Mouse (Mus musculus) spleen, postnatal 36 days (tissue): ENCODE data around the gene Car9.
A peak's percentile ranks its signal among the peaks of the same experiment; 100 is the strongest.

ENCODE experiments used
- DNase-seq, 2 experiments: peaks; one replicate each; pipeline ENCODE4 v3.0.0; 2022; ENCODE audit warnings: low spot score in 2 of 2, mixed read lengths in 1 of 2

Car9 gene

DNA sequence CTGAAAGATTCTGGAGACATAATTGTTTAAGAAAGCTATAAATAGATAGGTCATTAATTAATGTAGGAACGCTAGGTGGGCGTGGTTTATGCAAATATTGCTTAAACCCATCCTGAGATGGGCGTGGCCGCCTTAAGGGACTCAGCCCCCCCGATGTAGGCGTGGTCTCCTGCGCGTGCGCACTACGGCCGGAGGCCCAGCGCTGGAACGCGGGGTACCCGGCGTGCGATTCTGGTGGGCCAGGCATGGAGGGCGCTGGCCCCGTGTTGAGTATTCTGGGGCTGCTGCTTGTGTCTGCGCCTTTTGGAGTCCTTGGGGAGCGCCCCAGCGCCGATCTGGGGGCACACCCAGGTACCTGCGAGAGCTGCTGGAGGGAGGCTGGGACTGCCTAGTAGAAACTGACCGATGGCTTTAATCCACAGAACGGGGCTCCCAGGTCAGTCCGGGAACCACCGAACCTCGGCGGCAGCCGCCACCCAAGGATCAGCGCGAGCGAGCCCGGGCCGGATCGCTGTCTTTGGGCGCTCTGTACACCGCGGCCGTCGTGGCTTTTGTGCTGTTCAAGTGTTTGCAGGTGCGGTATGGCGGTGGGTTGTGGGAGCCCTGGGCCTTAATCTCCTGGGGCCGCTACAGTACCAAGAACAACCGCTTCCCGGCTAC lies 13.4 kb upstream of the Car9 start:
- DNase-seq, result peak; percentile 94 to 96

DNA sequence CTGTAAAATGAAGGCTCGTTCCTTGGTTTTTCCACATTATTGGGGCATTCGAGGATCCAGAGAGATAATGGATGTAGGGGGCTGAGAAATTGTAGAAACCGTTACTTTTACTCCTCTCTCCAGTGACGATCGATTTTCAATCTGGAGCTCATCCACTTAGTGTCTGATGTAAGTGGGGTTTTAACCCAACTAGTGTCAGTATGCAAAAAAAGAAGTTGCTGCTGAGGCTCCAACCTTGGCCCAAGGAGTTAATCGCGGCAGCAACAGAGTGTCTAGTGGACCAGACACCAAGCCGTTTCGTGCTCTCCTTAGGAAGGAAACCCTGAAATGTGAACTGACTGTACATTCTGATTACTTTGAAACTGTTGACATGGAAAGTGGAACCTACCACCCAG lies 12.9 kb upstream of the Car9 start:
- DNase-seq, result no peak

DNA sequence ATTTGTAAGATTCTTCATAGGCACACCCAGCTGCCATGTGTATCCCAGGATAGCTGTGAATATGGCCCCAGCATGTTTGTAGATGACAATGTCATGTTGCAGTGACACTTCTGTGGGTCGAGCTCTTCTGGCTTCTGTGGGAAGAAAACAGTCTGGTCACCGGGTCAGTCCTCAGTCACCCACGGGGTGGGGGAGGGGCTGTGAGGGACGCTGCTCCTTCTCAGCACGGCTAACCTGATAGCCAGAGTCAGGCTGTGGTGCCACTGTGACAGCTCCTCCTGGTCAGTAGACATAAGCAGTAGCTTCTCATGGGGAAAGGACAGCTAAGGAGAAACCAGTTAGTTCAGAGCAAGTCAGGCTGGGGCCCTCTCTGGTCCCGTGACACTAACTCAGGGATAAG lies 10.2 kb upstream of the Car9 start:
- no peak for DNase-seq

DNA sequence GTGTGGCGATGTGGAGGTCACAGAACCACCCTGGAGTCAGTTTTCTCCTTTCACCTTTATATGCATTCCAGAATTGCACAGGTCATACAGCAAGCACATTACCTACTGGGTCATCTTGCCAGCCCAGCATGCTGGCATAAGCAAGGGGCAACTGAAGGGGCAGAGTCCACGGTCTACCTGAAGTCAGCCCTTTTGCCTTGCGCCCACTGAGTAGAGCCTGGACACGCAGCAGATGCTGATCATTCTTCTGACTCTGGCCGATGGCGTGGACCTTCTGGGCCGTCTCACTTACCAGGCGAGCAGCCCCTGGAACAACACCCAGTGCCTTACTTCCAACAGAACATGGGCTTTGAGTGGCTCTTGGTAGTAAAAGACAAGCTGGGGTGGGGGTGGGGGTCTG lies 9.4 kb upstream of the Car9 start:
- DNase-seq, result no peak

DNA sequence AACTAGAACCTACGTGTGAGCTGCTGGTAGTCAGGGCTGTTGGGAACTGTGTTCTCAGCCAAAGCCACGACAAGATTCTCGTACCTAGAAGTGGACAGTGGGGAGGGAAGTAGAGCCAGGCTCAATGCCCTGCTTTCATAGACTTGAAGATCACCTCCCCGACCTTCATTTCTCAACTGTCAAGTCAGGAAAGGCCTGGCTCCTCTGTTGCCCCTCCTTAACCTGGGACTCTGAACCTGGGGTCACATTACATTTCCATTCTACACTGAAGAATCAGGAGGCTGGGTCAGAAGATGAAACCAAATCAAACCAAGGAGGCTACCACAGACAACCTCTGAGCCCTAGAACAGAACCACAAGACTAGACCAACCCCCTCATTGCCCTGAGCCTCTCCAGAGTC lies 8.8 kb upstream of the Car9 start:
- no peak for DNase-seq

DNA sequence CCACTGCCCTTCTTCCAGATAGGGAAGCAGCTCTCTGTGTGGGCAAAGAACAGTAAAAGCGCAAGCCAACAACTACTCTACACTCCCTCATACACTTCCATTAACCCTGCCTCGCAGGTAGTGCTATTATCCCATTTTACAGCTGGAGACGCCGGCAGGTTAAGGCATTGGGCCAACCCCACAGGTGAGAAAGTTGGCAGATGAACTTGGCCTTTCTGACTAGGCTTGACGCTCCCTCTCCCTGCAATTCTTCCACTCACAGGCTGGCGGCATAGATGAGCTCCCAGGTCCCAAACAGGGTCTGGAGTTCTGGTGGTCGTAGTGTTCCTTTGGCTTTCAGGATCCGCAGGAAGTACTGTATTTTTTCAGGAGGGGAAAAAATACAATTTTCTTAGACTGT lies 7.8 kb upstream of the Car9 start:
- DNase-seq, result no peak

DNA sequence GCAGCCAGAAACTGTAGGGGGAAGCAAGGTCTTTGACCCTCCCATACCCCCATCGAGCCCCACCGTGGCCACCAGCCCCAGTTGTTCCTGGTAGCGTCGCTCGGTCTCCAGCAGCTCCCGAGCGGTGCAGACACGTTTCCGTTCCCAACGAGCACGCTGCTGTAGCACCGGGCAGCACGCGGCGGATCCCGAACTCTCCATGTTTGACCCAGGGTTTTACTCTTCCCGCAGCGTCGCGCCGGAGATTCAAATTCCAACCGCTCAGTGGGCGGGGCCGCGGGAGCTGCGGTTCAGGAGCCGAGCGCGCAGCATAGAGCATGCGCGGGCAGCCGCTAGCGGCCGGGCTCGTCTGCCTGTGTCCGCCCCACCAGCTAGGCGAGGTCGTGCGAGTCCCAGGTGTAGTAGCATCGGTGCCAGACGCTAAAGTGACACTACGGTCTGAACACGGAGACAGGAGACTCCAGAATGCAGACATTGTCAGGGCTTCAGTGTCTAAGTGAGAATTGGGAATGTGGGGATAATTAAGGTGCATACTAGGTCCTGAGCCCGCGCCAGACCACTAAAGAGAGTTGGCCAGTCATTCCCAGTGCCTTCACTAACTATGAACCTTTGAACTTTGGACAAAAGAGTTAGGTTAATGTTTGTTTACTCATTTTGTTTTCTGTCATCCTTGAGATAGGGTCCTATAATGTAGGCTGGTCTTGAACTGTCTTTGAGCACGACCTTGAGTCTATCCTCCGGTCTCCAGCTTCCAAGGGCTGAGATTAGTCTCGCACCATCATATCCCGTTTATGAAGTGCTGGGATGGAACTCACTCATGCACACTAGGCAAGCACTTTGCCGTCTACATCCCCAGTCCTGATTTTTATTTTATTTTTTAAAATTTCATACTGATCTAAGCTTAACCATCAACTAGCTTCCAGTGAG lies 7.1 kb upstream of the Car9 start, which contains the start of gene Arhgef39:
TSS of gene Arhgef39 (minus strand) at position 289 of the 927 bp plus-strand sequence.
- peak; percentile 72 to 78 for DNase-seq

DNA sequence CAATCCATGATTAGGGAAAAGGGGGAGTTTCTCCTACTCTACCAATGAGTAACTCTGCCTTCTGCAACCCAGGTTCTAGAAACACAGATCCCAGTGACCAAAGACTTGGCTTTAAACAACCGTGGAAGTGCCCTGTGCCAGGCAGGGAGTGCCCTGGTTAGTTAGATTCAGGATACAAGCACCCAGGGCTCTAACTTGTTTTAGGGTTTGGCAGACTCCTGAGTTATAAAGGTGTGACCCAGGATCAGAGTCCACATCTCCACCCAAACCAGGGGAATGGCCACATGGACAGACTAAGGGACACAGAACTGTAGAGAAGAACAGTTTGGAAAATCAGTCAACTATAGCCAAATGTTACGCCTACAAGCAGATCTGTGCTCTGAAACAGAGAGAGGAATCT lies 3.7 kb upstream of the Car9 start:
- no peak for DNase-seq

DNA sequence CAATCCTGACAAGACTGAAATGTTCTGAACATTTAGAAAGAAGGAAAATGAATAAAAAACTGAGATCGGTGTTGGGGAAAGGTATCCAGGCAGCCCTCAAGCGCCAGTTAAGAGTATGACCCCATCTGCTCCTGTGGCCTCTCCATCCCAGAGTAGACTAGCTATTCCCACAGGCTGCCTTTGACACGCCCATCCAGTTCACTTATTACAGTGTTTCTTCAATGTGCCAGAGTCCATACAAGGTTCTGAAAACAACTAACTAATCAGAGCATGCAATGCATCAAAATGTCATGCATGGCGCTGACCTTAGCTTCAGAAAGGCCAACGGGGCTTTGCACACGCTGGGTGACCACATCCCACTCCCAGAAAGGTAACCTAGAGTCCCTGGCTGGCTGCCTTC lies 3.3 kb upstream of the Car9 start:
- DNase-seq, result no peak

DNA sequence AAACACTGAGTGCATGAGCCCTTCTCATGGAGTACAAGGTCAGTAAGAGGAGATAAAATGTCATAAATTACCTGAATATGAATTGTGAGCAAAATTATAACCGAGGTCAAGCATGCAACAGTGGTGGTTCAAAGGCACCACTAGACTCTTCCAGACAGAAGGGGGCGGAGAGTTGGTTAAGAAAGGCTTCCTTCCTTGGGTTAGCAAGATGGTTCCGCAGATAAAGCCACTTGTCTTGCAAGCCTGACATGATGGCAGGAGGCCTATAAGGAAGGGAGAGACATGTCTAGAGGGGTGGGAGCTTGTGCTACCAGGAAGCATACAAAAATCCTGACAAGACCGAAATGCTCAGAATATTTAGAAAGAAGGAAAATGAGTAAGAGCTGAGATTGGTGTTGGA lies 2.5 kb upstream of the Car9 start:
- no peak for DNase-seq

DNA sequence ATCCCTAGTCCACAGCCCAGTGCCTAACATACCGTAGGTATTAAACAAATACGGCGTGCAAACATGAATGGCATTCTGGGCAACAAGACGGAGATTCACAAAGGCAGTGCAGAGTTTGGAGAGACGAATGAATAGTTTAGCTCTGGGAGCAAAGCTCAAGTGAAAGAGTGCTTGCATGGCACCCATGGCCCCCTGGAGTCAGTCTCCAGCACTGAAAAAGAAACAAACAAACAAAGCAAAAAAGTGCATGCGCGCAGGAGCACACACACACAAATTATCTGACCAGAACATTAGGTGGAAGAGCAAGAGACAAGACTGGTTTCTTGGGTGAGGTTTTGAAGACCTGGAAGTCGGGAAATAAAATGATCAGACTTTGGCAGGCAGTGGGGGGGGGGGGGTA lies 692 bp upstream of the Car9 start:
- no peak for DNase-seq

DNA sequence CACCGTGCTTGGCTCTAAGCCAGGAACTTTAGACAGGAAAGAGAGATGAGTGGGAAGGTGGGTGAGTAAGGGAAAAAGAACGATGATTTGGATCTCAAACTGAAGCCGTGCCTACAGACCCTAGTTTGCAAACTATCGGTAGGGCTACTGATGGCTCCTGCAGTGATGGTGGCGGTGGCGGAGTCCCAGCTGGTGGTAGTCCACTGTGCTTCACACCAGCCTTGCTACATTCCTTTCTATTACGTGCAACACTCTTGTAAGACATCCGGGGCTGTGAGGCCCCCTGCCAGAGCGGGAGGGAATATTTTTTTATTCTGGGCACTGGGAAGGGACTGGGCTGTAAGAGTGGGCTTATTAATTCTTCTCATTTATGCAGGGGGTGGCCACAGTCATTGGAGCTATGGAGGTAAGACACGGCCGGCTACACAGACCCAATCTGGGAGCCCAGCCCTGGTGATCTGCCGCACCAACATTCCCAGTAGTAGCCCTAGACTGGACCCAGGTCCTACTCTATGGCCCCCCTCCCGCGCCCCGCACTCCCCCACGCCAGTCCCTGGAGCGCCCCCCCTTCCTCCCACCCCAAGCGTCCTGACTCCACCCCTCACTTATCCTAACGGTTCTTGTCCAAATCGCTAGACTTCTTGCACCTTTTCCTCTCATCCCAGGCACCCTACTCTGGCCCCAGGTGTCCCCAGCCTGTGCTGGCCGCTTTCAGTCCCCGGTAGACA lies 1.3 kb downstream of the Car9 start:
- DNase-seq, result no peak

DNA sequence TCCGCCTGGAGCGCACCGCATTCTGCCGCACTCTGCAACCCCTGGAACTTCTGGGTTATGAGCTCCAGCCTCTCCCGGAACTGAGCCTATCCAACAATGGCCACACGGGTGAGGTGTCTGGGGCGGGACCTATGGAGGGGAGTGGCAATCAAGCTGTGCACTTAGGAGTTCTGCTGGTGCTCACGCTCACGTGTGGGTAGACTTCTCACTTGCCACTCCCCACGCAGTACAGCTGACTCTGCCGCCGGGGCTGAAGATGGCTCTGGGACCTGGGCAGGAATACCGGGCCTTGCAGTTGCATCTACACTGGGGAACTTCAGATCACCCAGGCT lies 1.9 kb downstream of the Car9 start:
- peak; percentile 65 to 68 for DNase-seq

DNA sequence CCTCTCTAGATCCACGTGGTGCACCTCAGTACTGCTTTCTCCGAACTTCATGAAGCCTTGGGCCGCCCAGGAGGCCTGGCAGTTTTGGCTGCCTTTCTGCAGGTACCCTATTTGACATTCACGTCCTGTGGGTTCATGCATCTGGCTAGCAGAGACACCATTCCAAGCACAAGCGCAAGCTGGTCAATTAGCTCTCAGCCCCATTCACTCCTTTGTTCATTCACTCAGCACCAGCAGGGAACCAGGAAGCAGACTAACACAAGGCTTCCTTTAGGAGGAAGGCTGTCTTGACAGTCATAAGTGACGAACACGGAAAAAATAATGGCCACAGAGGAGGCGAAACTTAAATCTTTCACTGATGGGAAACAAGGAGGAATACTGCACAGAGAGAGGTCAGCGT lies 2.3 kb downstream of the Car9 start:
- no peak for DNase-seq

DNA sequence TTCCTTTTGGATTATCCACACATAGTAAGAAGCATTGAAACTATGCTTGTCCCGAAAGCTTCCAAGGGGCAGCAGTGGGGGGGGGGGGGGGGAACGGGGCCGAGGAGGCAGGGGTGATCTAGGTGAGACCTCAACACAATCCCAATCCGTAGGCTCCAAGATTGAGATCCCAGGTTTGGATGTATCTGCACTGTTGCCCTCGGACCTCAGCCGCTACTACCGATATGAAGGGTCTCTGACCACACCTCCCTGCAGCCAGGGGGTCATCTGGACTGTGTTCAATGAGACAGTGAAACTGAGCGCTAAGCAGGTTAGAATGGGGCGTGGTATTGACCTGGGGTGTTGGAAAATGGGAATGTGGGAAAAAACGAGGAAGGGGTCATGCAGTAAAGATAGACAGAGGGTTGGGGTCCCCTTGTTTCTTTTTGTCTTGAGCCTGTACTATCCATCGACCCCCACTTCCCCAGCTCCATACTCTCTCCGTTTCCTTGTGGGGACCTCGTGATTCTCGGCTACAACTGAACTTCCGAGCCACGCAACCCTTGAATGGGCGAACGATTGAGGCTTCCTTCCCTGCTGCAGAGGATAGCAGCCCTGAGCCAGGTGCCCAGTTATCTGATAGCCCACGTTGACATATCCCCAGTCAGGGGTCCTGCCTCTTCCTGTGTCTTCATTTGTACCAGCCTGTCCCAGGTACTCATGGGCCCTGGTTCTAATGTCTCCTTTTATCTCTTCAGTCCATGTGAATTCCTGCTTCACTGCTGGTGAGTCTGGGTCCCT lies 5.1 kb downstream of the Car9 start:
- DNase-seq, result no peak

DNA sequence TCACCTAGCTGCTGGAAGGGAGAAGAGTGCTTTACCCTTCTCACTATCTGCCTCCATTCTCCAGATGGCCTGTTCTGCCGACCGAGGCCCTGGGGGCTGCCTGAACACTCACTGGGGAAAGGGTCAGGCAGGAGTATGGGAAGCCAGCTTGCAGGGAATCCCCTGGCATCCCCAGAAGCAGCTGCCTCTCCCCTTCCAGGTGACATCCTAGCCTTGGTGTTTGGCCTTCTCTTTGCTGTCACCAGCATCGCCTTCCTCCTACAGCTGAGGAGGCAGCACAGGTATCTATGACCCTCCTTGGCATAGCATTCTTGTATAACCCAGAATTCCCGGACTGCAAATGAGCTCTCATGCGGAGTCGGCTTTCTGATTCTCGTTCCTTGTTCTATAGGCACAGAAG lies 5.9 kb downstream of the Car9 start:
- DNase-seq, result no peak

DNA sequence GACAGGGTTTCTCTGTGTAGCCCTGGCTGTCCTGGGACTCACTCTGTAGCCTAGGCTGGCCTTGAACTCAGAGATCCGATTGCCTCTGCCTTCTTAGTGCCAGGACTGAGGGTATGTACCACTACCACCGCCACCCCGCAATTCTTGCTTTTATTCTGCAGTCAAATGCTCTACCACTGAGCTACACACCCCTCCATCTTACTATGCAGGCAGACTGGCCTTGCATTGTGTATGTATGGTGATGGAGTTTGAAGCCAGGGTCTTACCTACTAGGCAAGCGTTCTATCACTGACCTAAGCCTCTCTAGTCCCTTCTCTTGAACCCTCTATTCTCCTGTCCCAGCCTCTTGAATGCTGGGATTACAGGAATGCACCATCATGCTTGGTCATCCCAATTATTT lies 6.5 kb downstream of the Car9 start:
- DNase-seq, result no peak

DNA sequence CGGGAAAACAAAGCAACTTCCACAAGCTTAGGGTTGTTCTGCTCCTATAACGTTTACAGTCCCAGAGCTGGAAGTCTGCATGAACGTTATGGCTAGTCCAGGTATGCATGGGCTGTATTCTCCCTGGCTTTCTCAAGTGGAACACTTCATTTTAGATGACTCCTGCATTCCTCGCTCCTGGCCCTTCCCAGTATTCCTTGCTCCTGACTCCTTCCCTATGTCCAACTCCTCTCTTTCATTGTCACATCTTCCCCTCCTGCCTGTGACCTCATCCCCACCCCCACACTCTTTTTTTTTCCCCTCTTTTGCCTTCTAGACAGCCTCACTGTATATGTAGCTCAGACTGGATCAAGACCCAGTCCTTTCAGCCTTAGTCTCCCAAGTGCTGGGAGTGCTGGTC lies 7.0 kb downstream of the Car9 start:
- DNase-seq, result no peak

DNA sequence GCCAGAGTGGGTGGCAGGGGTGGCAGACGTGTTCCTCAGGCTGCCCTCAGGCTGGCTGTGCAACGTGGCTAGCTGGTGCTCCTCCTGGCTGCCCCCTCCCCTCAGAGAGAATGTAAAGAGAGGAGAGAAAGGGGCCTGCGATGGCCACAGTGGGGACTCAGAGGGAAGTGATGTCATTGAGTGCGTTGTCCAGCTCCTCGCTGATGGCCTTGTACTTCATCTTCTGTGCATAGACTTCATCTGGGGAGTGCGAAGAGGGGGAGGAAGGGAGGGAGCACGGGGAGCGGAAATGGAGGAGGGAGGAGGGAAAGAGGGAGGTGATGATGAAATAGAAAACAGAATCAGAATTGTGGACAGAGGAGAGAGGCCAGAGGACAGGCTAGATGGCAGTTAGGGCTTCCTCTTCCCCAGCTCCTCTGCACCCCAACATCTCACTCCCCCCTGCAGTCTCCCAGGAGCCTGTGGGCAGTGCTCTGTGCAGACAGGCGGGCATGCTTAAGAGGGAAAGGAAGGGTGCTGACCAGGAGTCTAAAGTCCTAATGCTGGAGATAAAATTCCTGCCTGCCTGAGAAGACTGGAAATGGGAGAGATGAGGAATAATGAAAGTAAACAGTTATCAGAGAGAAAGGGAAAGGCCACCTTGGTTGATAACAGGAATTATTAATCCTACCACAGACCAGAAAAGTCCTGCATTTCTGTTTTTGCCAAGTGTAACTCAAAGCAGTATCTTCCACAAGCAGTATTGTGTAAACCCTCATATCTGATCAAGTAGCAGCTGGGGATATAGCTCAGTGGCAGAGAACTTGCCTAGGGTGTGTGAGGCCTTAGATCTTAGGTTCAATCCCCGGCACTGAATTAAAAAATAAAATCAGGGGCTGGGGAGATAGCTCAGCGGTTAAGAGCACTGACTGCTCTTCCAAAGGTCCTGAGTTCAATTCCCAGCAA lies 9.3 kb downstream of the Car9 start:
- no peak for DNase-seq

DNA sequence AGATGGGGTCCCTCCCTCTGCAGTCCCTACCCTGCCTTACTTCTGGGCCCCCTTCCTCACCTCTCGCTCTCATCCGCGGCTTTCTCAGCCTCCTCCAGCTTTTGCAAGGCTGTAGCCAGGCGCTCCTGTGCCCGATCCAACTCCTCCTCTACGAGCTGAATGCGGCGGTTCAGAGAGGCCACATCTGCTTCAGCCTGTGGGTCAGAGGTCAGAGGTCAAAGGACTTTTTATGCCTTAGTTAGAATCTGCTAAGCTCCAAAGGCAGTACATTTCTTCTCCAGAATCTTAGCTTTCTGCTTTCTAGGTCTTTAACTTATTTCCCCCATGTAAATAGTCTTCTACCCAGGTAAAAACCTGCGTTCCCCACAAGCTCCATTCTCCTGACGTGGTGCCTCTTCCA lies 12.8 kb downstream of the Car9 start:
- no peak for DNase-seq

DNA sequence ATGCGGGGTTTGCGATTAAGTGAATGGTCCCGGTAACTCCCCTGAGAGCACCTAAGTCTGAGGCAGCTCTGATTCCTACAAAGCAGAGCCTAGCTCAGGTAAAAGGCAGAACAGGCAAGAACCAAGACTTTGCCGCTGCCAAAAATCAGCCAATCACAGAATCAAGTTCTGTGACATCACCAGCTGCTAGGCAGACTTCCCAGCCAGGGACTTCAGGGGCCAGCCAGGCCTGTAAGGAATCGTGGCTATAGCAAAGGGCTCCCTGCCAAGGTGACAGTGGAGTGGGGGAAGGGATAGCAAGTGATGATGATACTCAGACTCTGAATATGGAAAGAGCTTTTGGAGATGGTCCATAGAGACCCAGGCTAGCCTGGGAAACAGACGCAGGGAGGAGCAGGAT lies 13.2 kb downstream of the Car9 start:
- DNase-seq, result peak; percentile 77 to 80
